9 mouse cellular contexts compared by ENCODE assay signal in genomic region chr7:79792635-79793421, GRCm38 (mm10). TPM values are rescaled to one million over a fixed set of nuclear protein-coding genes. Genes with fewer than 3 reads are reported as not detected.
DNase-seq lines count a peak whose midpoint lies in the region; ATAC-seq lines count a peak whose summit lies in the region.
"Had no signal": no experiment of that assay in that cellular context is flagged by ENCODE, and none has a peak within 500 bp of the region (broad histone marks: within the 10 kb centered on the region; RNA-seq: fewer than 3 reads in every experiment).

No protein-coding gene starts in this region.

- H3K9ac ChIP-seq in heart, embryonic 14.5 days (ENCODE audit: low read length): peak overlapping the region; percentile 52

- DNase-seq in cerebellum, postnatal 25 days: peak; percentile 41 to 57
- DNase-seq in cerebellum, adult 8-10 months: no peak
- DNase-seq in B cell, adult 2 months: peak; percentile 36 to 39
- DNase-seq in kidney, postnatal 36 days: peak; percentile 26 to 72
- DNase-seq in midbrain, embryonic 10.5 days (ENCODE audit: low spot score): peak; percentile 69
- peak; percentile 35 for DNase-seq in thymus, postnatal 0 days (ENCODE audit: low spot score)

- 1% methylated on average over 76 of the region's 80 CpGs for WGBS in heart, embryonic 14.5 days
- 2% methylated on average over 80 of the region's 80 CpGs for WGBS in midbrain, embryonic 10.5 days

- peak overlapping the region; percentile 39 to 43 for H3K4me3 ChIP-seq in heart, embryonic 14.5 days (ENCODE audit: control insufficient read depth in 1 of 2, insufficient read depth in 1 of 2, low read depth in 1 of 2, low read length in 2 of 2)
- peak overlapping the region; percentile 57 for H3K4me3 ChIP-seq in midbrain, embryonic 10.5 days

- peak; percentile 42 for ATAC-seq in common myeloid progenitor, adult 5-6 weeks (replicated peaks; ENCODE audit: low read depth, poor library complexity, severe bottlenecking)
- ATAC-seq in heart, embryonic 14.5 days (ENCODE audit: insufficient number of reproducible peaks, insufficient read depth, low FRiP score, low read depth): no peak

- peaks cover 50% of the 10 kb centered on the region for H3K27me3 ChIP-seq in heart, embryonic 14.5 days (ENCODE audit: control insufficient read depth, insufficient read depth, low read length)
- peaks cover 86% of the 10 kb centered on the region for H3K27me3 ChIP-seq in midbrain, embryonic 10.5 days (ENCODE audit: low read depth, poor library complexity, severe bottlenecking)

- H3K27ac ChIP-seq in heart, embryonic 14.5 days (replicated peaks in 1 of 2; ENCODE audit: control insufficient read depth in 1 of 2, insufficient read depth in 1 of 2, low read depth in 2 of 2, low read length in 2 of 2): no peak overlapping the region
- peak overlapping the region; percentile 71; the same call in 1 of the 2 replicates for H3K27ac ChIP-seq in midbrain, embryonic 10.5 days (replicated peaks)

- H3K9me3 ChIP-seq in heart, embryonic 14.5 days (ENCODE audit: control insufficient read depth, low read length): no peaks in the 10 kb centered on the region
- no peaks in the 10 kb centered on the region for H3K9me3 ChIP-seq in midbrain, embryonic 10.5 days (replicated peaks)

- H3K4me1 ChIP-seq in heart, embryonic 14.5 days (ENCODE audit: control insufficient read depth in 2 of 2, insufficient read depth in 2 of 2, low read length in 2 of 2): peaks cover 11 to 17% of the 10 kb centered on the region in 2 experiments; a peak in 3 of 4 replicates
- H3K4me1 ChIP-seq in midbrain, embryonic 10.5 days: peaks cover 37% of the 10 kb centered on the region

- H3K4me2 ChIP-seq in heart, embryonic 14.5 days (ENCODE audit: low read length): peak overlapping the region; percentile 84

- no peaks in the 10 kb centered on the region for H3K36me3 ChIP-seq in heart, embryonic 14.5 days (ENCODE audit: control insufficient read depth, insufficient read depth, low read length)
- no peaks in the 10 kb centered on the region for H3K36me3 ChIP-seq in midbrain, embryonic 10.5 days

RNA-seq across cellular contexts. Expression of gene Mesp1, which starts 0.8 kb away (rescaled TPM):
- not detected in 2 replicates for total RNA-seq in common myeloid progenitor, adult 5-6 weeks (2017)
- polyA plus RNA-seq in heart, embryonic 14.5 days (2014; fragmentation: Nextera tagmentation; extraction: Ambion mirVana): not detected in 2 replicates
- 0.12 TPM in 1 of 2 replicates, not detected in the other for polyA plus RNA-seq in midbrain, embryonic 10.5 days (2016; fragmentation: Nextera tagmentation; extraction: Ambion mirVana)
- polyA plus RNA-seq in thymus, postnatal 0 days (2015; fragmentation: Nextera tagmentation; extraction: Ambion mirVana): 0.14 TPM in 1 of 2 replicates, not detected in the other
- total RNA-seq: CH12.LX had no signal

RNA-seq across cellular contexts. Expression of gene Mesp2, which starts 17.7 kb away (rescaled TPM):
- total RNA-seq in common myeloid progenitor, adult 5-6 weeks (2017): 1.2 TPM in 1 of 2 replicates, not detected in the other
- 0.27 and 0.59 TPM in 2 replicates for polyA plus RNA-seq in heart, embryonic 14.5 days (2014; fragmentation: Nextera tagmentation; extraction: Ambion mirVana)
- polyA plus RNA-seq in midbrain, embryonic 10.5 days (2016; fragmentation: Nextera tagmentation; extraction: Ambion mirVana): 0.53 and 0.61 TPM in 2 replicates
- polyA plus RNA-seq in thymus, postnatal 0 days (2015; fragmentation: Nextera tagmentation; extraction: Ambion mirVana): 0.09 and 0.10 TPM in 2 replicates
- total RNA-seq: CH12.LX had no signal

RNA-seq across cellular contexts. Expression of gene Wdr93, which starts 49.9 kb away (rescaled TPM):
- total RNA-seq in common myeloid progenitor, adult 5-6 weeks (2017): not detected in 2 replicates
- 0.39 and 0.50 TPM in 2 replicates for polyA plus RNA-seq in heart, embryonic 14.5 days (2014; fragmentation: Nextera tagmentation; extraction: Ambion mirVana)
- polyA plus RNA-seq in midbrain, embryonic 10.5 days (2016; fragmentation: Nextera tagmentation; extraction: Ambion mirVana): 0.12 and 0.22 TPM in 2 replicates
- 0.13 and 0.31 TPM in 2 replicates for polyA plus RNA-seq in thymus, postnatal 0 days (2015; fragmentation: Nextera tagmentation; extraction: Ambion mirVana)

RNA-seq across cellular contexts. Expression of gene Pex11a, which starts 49.9 kb away (rescaled TPM):
- total RNA-seq in common myeloid progenitor, adult 5-6 weeks (2017): 3.1 and 4.5 TPM in 2 replicates
- 9.4 and 9.8 TPM in 2 replicates for polyA plus RNA-seq in heart, embryonic 14.5 days (2014; fragmentation: Nextera tagmentation; extraction: Ambion mirVana)
- polyA plus RNA-seq in midbrain, embryonic 10.5 days (2016; fragmentation: Nextera tagmentation; extraction: Ambion mirVana): 9.0 and 9.3 TPM in 2 replicates
- polyA plus RNA-seq in thymus, postnatal 0 days (2015; fragmentation: Nextera tagmentation; extraction: Ambion mirVana): 5.7 and 6.1 TPM in 2 replicates
